Mouse (Mus musculus) ES-E14 (cell line): ENCODE data around the gene Bag3.

ENCODE experiments used
- CHD2 ChIP-seq: IDR thresholded peaks from 2 replicates; pipeline ENCODE4 v1.6.1; 2014; ENCODE audit warnings: mild to moderate bottlenecking, low read depth, low read length, inconsistent platforms
- HCFC1 ChIP-seq: IDR thresholded peaks from 2 replicates; pipeline ENCODE4 v1.6.1; 2012; ENCODE audit warnings: low read length, inconsistent platforms, borderline replicate concordance; ENCODE audit not compliant: insufficient read depth
- MAFK ChIP-seq: IDR thresholded peaks from 2 replicates; pipeline ENCODE4 v1.6.1; 2014; ENCODE audit warnings: mild to moderate bottlenecking, low read depth, low read length, inconsistent platforms; ENCODE audit not compliant: insufficient read depth
- ZC3H11A ChIP-seq: IDR thresholded peaks from 2 replicates; pipeline ENCODE4 v1.6.1; 2012; ENCODE audit warnings: low read depth, mild to moderate bottlenecking, inconsistent platforms, low read length, borderline replicate concordance
- ZNF384 ChIP-seq: IDR thresholded peaks from 2 replicates; pipeline ENCODE4 v1.6.1; 2012; ENCODE audit warnings: low read depth, low read length, inconsistent platforms

- TF ChIP-seq HCFC1 (no peak), CHD2 (no peak), MAFK (no peak), ZNF384 (no peak), ZC3H11A (no peak)
Observed at GRCm38 (mm10) chr7:128579381-128579780, 56.0 kb downstream of the Bag3 start.
